Mouse (Mus musculus) forebrain, embryonic 15.5 days (tissue): ENCODE results near the gene Mbnl2. TPM values are rescaled to one million over a fixed set of nuclear protein-coding genes. Genes with fewer than 3 reads are reported as not detected.

ENCODE experiments used
- ATAC-seq: fragments of 200-750 bp; cut with Nextera tagmentation; replicated peaks from 2 replicates; pipeline ENCODE4 v1.8.0; 2017; ENCODE audit warnings: mild to moderate bottlenecking, moderate TSS enrichment, moderate library complexity
- H3K27ac ChIP-seq: fragments of 300-500 bp; sonication (generic); replicated peaks from 2 replicates; pipeline ENCODE4 v1.5.1; 2015; ENCODE audit warnings: mild to moderate bottlenecking, inconsistent platforms
- H3K27me3 ChIP-seq: fragments of 300-500 bp; sonication (generic); 2 replicates; pipeline ENCODE4 v1.6.1; 2015; ENCODE audit warnings: inconsistent platforms
- H3K36me3 ChIP-seq: fragments of 300-500 bp; sonication (generic); 2 replicates; pipeline ENCODE4 v1.6.1; 2015; ENCODE audit warnings: mild to moderate bottlenecking, inconsistent platforms
- H3K4me1 ChIP-seq: fragments of 300-500 bp; sonication (generic); 2 replicates; pipeline ENCODE4 v1.6.1; 2015; ENCODE audit warnings: inconsistent platforms
- H3K4me2 ChIP-seq: fragments of 300-500 bp; sonication (generic); replicated peaks from 2 replicates; pipeline ENCODE4 v1.6.1; 2015; ENCODE audit warnings: mild to moderate bottlenecking, inconsistent platforms
- H3K4me3 ChIP-seq: fragments of 300-500 bp; sonication (generic); 2 replicates; pipeline ENCODE4 v1.5.1; 2015; ENCODE audit warnings: mild to moderate bottlenecking, inconsistent platforms
- H3K9ac ChIP-seq: fragments of 300-500 bp; sonication (generic); replicated peaks from 2 replicates; pipeline ENCODE4 v1.6.1; 2015; ENCODE audit warnings: mild to moderate bottlenecking, inconsistent platforms
- H3K9me3 ChIP-seq: fragments of 300-500 bp; sonication (generic); 2 replicates; pipeline ENCODE4 v1.6.1; 2016; ENCODE audit warnings: inconsistent platforms
- WGBS: fragments of 180-500 bp; shearing (Covaris S2); methylation state at CpG from one replicate; pipeline ENCODE4 v1.1.7; 2015; ENCODE audit warnings: mixed read lengths; 5-methylcytosine and 5-hydroxymethylcytosine counted together
- polyA plus RNA-seq: library from polyadenylated mRNA; unstranded; fragments of >200 nt; fragmentation: Nextera tagmentation; extraction: Ambion mirVana; gene quantifications from 2 replicates; pipeline ENCODE4 v1.2.1, GENCODE M21; 2015

The Mbnl2 gene
- polyA plus RNA-seq, 1 experiment from 2014 or later: 22.2 TPM

DNA sequence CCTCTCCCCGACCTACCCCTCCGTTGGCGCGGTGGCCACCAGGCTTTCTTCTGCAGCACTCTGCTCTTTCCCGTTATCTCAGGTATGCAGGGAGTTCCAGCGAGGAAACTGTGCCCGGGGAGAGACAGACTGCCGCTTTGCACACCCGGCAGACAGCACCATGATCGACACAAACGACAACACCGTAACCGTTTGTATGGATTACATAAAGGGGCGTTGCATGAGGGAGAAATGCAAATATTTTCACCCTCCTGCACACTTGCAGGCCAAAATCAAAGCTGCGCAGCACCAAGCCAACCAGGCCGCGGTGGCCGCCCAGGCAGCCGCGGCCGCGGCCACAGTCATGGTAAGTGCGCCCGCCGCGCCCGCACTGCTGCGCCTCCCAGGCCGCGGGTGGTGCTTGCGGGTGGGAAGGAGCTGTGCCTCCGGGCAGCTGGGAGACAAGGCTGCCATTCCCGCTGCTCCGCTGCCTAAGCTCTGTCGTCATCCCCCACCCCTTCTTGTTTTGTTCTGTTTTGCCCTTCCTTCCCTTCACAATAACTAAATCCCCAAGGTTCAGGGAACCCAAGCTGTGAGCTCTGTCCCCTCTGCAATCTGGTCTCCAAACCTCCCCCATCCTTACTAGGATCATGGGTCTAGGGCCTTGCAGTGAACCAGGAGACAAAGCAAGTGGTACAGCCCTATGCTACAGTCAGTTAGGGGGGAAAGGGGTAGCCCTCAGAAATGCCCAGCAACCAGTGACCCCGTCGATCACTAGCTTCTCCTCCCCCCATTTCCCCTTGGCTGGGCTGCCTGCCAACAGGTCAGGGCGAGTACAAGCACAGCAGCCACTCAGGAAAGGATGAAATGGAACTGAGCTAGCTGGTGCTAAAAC, 113.6 kb downstream of the Mbnl2 start:
- H3K9ac ChIP-seq: peak overlapping the region; percentile 62
- peak; percentile 84 for ATAC-seq
- WGBS: 3% methylated on average over 37 of the region's 38 CpGs

GRCm38 (mm10) chr14:120390231-120390944, 114.9 kb downstream of the Mbnl2 start:
- Histone ChIP-seq H3K4me1 (peaks cover 10% of the 10 kb centered on the region), H3K27me3 (no peaks in the 10 kb centered on the region), H3K9me3 (no peaks in the 10 kb centered on the region), H3K4me3 (no peak overlapping the region), H3K9ac (no peak overlapping the region), H3K27ac (no peak overlapping the region), H3K4me2 (no peak overlapping the region), H3K36me3 (no peaks in the 10 kb centered on the region)
- ATAC-seq: no peak
- WGBS: 93% methylated on average over 10 of the region's 10 CpGs

More for the DNA sequence above, 113.6 kb downstream of the Mbnl2 start:
- H3K4me3 ChIP-seq: peak overlapping the region; percentile 42
- peak overlapping the region; percentile 62 for H3K4me2 ChIP-seq
- peak overlapping the region; percentile 54 for H3K27ac ChIP-seq
- peaks cover 10% of the 10 kb centered on the region for H3K4me1 ChIP-seq
- no peaks in the 10 kb centered on the region for H3K9me3 ChIP-seq
- no peaks in the 10 kb centered on the region for H3K27me3 ChIP-seq
- no peaks in the 10 kb centered on the region for H3K36me3 ChIP-seq

DNA sequence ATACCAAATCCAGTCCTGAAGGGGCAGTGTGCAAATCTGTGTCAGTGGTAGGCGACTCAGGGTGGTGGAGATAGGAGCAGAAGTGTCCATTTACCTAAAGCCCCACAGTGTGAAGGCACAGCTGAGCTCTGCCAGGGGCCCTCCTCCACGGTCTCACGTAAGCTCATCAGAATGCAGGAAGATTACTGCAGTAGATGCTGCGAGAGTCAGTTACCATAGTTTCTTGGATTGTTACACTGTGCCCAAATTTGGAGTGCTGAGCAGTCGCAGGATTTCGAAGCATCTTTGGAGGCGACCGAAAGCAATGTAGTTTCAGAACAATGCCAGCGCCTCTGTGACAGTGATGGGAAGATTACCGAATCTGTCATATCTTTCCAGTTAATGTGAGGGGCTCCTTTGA, 116.2 kb downstream of the Mbnl2 start:
- H3K4me1 ChIP-seq: peaks cover 10% of the 10 kb centered on the region
- H3K4me3 ChIP-seq: no peak overlapping the region
- no peak overlapping the region for H3K9ac ChIP-seq
- H3K9me3 ChIP-seq: no peaks in the 10 kb centered on the region
- H3K4me2 ChIP-seq: no peak overlapping the region
- H3K27ac ChIP-seq: peak overlapping the region; percentile 54; the same call in 1 of the 2 replicates
- peak; percentile 56 for ATAC-seq
- 75% methylated on average over 10 of the region's 10 CpGs for WGBS
- H3K36me3 ChIP-seq: no peaks in the 10 kb centered on the region
- H3K27me3 ChIP-seq: no peaks in the 10 kb centered on the region

DNA sequence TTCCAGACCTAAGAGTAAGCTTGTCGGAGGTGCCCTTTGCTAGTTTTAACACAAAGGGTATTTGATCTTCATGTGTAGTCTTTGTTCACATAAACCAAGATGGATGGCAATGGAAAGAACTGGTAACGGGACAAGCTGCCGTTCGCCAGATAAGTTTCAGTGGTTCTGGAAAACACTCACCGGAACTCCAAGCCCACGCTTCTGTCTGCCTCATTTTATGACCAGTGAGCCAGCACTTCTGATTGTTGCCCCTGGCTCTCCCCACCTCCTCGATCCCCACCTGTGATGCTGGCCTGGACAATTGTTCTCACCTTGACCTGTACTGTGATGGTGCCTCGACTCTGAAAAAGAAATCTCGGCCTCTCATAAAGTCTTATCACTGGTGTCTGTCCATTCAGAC, 117.0 kb downstream of the Mbnl2 start:
- 90% methylated on average over 9 of the region's 9 CpGs for WGBS

GRCm38 (mm10) chr14:120393441-120393840, 118.0 kb downstream of the Mbnl2 start:
- no peaks in the 10 kb centered on the region for H3K27me3 ChIP-seq
- no peak overlapping the region for H3K4me3 ChIP-seq
- no peaks in the 10 kb centered on the region for H3K36me3 ChIP-seq
- no peak overlapping the region for H3K9ac ChIP-seq
- ATAC-seq: no peak
- H3K9me3 ChIP-seq: no peaks in the 10 kb centered on the region
- 85% methylated on average over 8 of the region's 8 CpGs for WGBS
- H3K4me2 ChIP-seq: no peak overlapping the region
- H3K4me1 ChIP-seq: peaks cover 10% of the 10 kb centered on the region
- no peak overlapping the region for H3K27ac ChIP-seq

More for the DNA sequence above, 117.0 kb downstream of the Mbnl2 start:
- H3K27ac ChIP-seq: peak overlapping the region; percentile 54
- H3K9ac ChIP-seq: no peak overlapping the region
- H3K9me3 ChIP-seq: no peaks in the 10 kb centered on the region
- peaks cover 10% of the 10 kb centered on the region for H3K4me1 ChIP-seq
- ATAC-seq: no peak
- H3K36me3 ChIP-seq: no peaks in the 10 kb centered on the region
- H3K4me2 ChIP-seq: no peak overlapping the region
- no peak overlapping the region for H3K4me3 ChIP-seq
- no peaks in the 10 kb centered on the region for H3K27me3 ChIP-seq

- no peaks in the 10 kb centered on the region for H3K9me3 ChIP-seq
- ATAC-seq: no peak
- H3K27ac ChIP-seq: no peak overlapping the region
- no peak overlapping the region for H3K4me2 ChIP-seq
- WGBS: 42% methylated on average over 3 of the region's 3 CpGs
- no peaks in the 10 kb centered on the region for H3K36me3 ChIP-seq
- peaks cover 4% of the 10 kb centered on the region for H3K4me1 ChIP-seq
- H3K27me3 ChIP-seq: no peaks in the 10 kb centered on the region
- no peak overlapping the region for H3K9ac ChIP-seq
- H3K4me3 ChIP-seq: no peak overlapping the region
Observed at GRCm38 (mm10) chr14:120394216-120394615, 118.7 kb downstream of the Mbnl2 start.

- ATAC-seq: no peak
- Histone ChIP-seq H3K4me2 (no peak overlapping the region), H3K36me3 (no peaks in the 10 kb centered on the region), H3K27ac (no peak overlapping the region), H3K9ac (no peak overlapping the region), H3K9me3 (no peaks in the 10 kb centered on the region), H3K4me1 (no peaks in the 10 kb centered on the region), H3K27me3 (no peaks in the 10 kb centered on the region), H3K4me3 (no peak overlapping the region)
- WGBS: 83% methylated on average over 3 of the region's 3 CpGs
Observed at GRCm38 (mm10) chr14:120394827-120395226, 119.4 kb downstream of the Mbnl2 start.

- 83% methylated on average over 9 of the region's 9 CpGs for WGBS
- no peak for ATAC-seq
Observed at GRCm38 (mm10) chr14:120395501-120395900, 120.0 kb downstream of the Mbnl2 start.

GRCm38 (mm10) chr14:120397871-120398647, 122.6 kb downstream of the Mbnl2 start:
- Histone ChIP-seq H3K27me3 (no peaks in the 10 kb centered on the region), H3K9me3 (no peaks in the 10 kb centered on the region), H3K4me1 (no peaks in the 10 kb centered on the region), H3K9ac (no peak overlapping the region), H3K27ac (no peak overlapping the region), H3K4me3 (no peak overlapping the region), H3K4me2 (no peak overlapping the region), H3K36me3 (no peaks in the 10 kb centered on the region)
- WGBS: 43% methylated on average over 10 of the region's 10 CpGs
- ATAC-seq: peak; percentile 95

More at GRCm38 (mm10) chr14:120395501-120395900, 120.0 kb downstream of the Mbnl2 start:
- Histone ChIP-seq H3K9ac (no peak overlapping the region), H3K27me3 (no peaks in the 10 kb centered on the region), H3K4me2 (no peak overlapping the region), H3K4me1 (no peaks in the 10 kb centered on the region), H3K27ac (no peak overlapping the region), H3K9me3 (no peaks in the 10 kb centered on the region), H3K4me3 (no peak overlapping the region), H3K36me3 (no peaks in the 10 kb centered on the region)

GRCm38 (mm10) chr14:120399614-120400013, 124.1 kb downstream of the Mbnl2 start:
- Histone ChIP-seq H3K9me3 (no peaks in the 10 kb centered on the region), H3K9ac (no peak overlapping the region), H3K36me3 (no peaks in the 10 kb centered on the region), H3K27ac (no peak overlapping the region), H3K27me3 (no peaks in the 10 kb centered on the region), H3K4me2 (no peak overlapping the region), H3K4me3 (no peak overlapping the region), H3K4me1 (no peaks in the 10 kb centered on the region)
- no peak for ATAC-seq
- WGBS: 89% methylated on average over 6 of the region's 6 CpGs

GRCm38 (mm10) chr14:120401158-120401557, 125.7 kb downstream of the Mbnl2 start:
- H3K9me3 ChIP-seq: no peaks in the 10 kb centered on the region
- H3K27ac ChIP-seq: no peak overlapping the region
- H3K4me1 ChIP-seq: no peaks in the 10 kb centered on the region
- H3K4me3 ChIP-seq: no peak overlapping the region
- ATAC-seq: no peak
- no peak overlapping the region for H3K9ac ChIP-seq
- H3K27me3 ChIP-seq: no peaks in the 10 kb centered on the region
- 87% methylated on average over 15 of the region's 15 CpGs for WGBS
- no peaks in the 10 kb centered on the region for H3K36me3 ChIP-seq
- H3K4me2 ChIP-seq: no peak overlapping the region

GRCm38 (mm10) chr14:120402715-120403114, 127.2 kb downstream of the Mbnl2 start:
- no peaks in the 10 kb centered on the region for H3K27me3 ChIP-seq
- 95% methylated on average over 9 of the region's 9 CpGs for WGBS
- H3K27ac ChIP-seq: no peak overlapping the region
- ATAC-seq: no peak
- H3K36me3 ChIP-seq: no peaks in the 10 kb centered on the region
- H3K4me2 ChIP-seq: no peak overlapping the region
- H3K9ac ChIP-seq: no peak overlapping the region
- no peak overlapping the region for H3K4me3 ChIP-seq
- H3K4me1 ChIP-seq: no peaks in the 10 kb centered on the region
- no peaks in the 10 kb centered on the region for H3K9me3 ChIP-seq
